Mouse (Mus musculus) forebrain, embryonic 10.5 days (tissue): ENCODE measurements around the gene H2-Eb1. TPM values are rescaled to one million over a fixed set of nuclear protein-coding genes. Genes with fewer than 3 reads are reported as not detected.

Source experiments
- DNase-seq: peaks from one replicate; pipeline ENCODE4 v3.0.0-alpha.2; 2017; ENCODE audit warnings: low spot score; ENCODE audit errors: extremely low spot score
- H3K27ac ChIP-seq: fragments of 300-500 bp; sonication (generic); 2 replicates; pipeline ENCODE4 v1.5.1; 2016; ENCODE audit warnings: mild to moderate bottlenecking
- H3K27me3 ChIP-seq: fragments of 300-500 bp; sonication (generic); 2 replicates; pipeline ENCODE4 v1.6.1; 2016; ENCODE audit warnings: mild to moderate bottlenecking; ENCODE audit not compliant: poor library complexity, severe bottlenecking
- H3K36me3 ChIP-seq: fragments of 300-500 bp; sonication (generic); replicated peaks from 2 replicates; pipeline ENCODE4 v1.6.1; 2016; ENCODE audit warnings: mild to moderate bottlenecking, moderate library complexity
- H3K4me1 ChIP-seq: fragments of 300-500 bp; sonication (generic); 2 replicates; pipeline ENCODE4 v1.6.1; 2016
- H3K4me3 ChIP-seq: fragments of 300-500 bp; sonication (generic); 2 replicates; pipeline ENCODE4 v1.5.1; 2016; ENCODE audit warnings: mild to moderate bottlenecking, moderate library complexity
- H3K9me3 ChIP-seq: fragments of 300-500 bp; sonication (generic); 2 replicates; pipeline ENCODE4 v1.6.1; 2016; ENCODE audit warnings: mild to moderate bottlenecking, moderate library complexity
- WGBS: fragments of 180-500 bp; shearing (Covaris S2); methylation state at CpG from one replicate; pipeline ENCODE4 v1.1.7; 2016; 5-methylcytosine and 5-hydroxymethylcytosine counted together
- polyA plus RNA-seq: library from polyadenylated mRNA; unstranded; fragments of >200 nt; fragmentation: Nextera tagmentation; extraction: Ambion mirVana; gene quantifications from 2 replicates; pipeline ENCODE4 v1.2.1, GENCODE M21; 2016

The H2-Eb1 gene
- polyA plus RNA-seq, 1 experiment from 2014 or later, result 1.0 TPM

GRCm38 (mm10) chr17:34295307-34295706 is 10.4 kb upstream of the H2-Eb1 start:
- H3K9me3 ChIP-seq, result no peaks in the 10 kb centered on the region
- peaks cover 10% of the 10 kb centered on the region; the same call in 1 of the 2 replicates for H3K27me3 ChIP-seq
- no peaks in the 10 kb centered on the region for H3K36me3 ChIP-seq
- no peak overlapping the region for H3K4me3 ChIP-seq
- peaks cover 8% of the 10 kb centered on the region for H3K4me1 ChIP-seq
- no peak overlapping the region for H3K27ac ChIP-seq
- no peak for DNase-seq

GRCm38 (mm10) chr17:34295891-34296794 is 9.5 kb upstream of the H2-Eb1 start:
- WGBS, result 26% methylated on average over 23 of the region's 23 CpGs
- H3K4me1 ChIP-seq, result peaks cover 8% of the 10 kb centered on the region

GRCm38 (mm10) chr17:34299356-34299755 is 6.3 kb upstream of the H2-Eb1 start:
- no peak overlapping the region for H3K27ac ChIP-seq
- H3K27me3 ChIP-seq, result peaks cover 10% of the 10 kb centered on the region; the same call in 1 of the 2 replicates
- H3K4me1 ChIP-seq, result peaks cover 4% of the 10 kb centered on the region
- no peak overlapping the region for H3K4me3 ChIP-seq
- no peak for DNase-seq
- no peaks in the 10 kb centered on the region for H3K9me3 ChIP-seq
- WGBS, result 73% methylated on average over 3 of the region's 3 CpGs
- no peaks in the 10 kb centered on the region for H3K36me3 ChIP-seq

More at GRCm38 (mm10) chr17:34295891-34296794, 9.5 kb upstream of the H2-Eb1 start:
- Histone ChIP-seq H3K27me3 (peaks cover 10% of the 10 kb centered on the region; the same call in 1 of the 2 replicates), H3K27ac (no peak overlapping the region), H3K4me3 (peak overlapping the region; percentile 46), H3K36me3 (no peaks in the 10 kb centered on the region), H3K9me3 (no peaks in the 10 kb centered on the region)
- no peak for DNase-seq

GRCm38 (mm10) chr17:34300071-34300470 is 5.6 kb upstream of the H2-Eb1 start:
- Histone ChIP-seq H3K27me3 (peaks cover 10% of the 10 kb centered on the region; the same call in 1 of the 2 replicates), H3K4me3 (no peak overlapping the region), H3K9me3 (no peaks in the 10 kb centered on the region), H3K27ac (no peak overlapping the region), H3K4me1 (peaks cover 4% of the 10 kb centered on the region), H3K36me3 (no peaks in the 10 kb centered on the region)
- 92% methylated on average over 8 of the region's 8 CpGs for WGBS
- DNase-seq, result no peak

- 84% methylated on average over 23 of the region's 23 CpGs for WGBS
- Histone ChIP-seq H3K4me3 (no peak overlapping the region), H3K9me3 (no peaks in the 10 kb centered on the region), H3K27ac (no peak overlapping the region), H3K4me1 (peaks cover 1% of the 10 kb centered on the region), H3K27me3 (peaks cover 10% of the 10 kb centered on the region; the same call in 1 of the 2 replicates), H3K36me3 (no peaks in the 10 kb centered on the region)
- DNase-seq, result no peak
Observed at GRCm38 (mm10) chr17:34300691-34301566, 4.7 kb upstream of the H2-Eb1 start.

GRCm38 (mm10) chr17:34301670-34302190 is 3.9 kb upstream of the H2-Eb1 start:
- peaks cover 5% of the 10 kb centered on the region; the same call in 1 of the 2 replicates for H3K27me3 ChIP-seq
- no peaks in the 10 kb centered on the region for H3K4me1 ChIP-seq
- no peak overlapping the region for H3K27ac ChIP-seq
- WGBS, result 85% methylated on average over 4 of the region's 4 CpGs
- DNase-seq, result no peak
- H3K4me3 ChIP-seq, result no peak overlapping the region
- H3K36me3 ChIP-seq, result no peaks in the 10 kb centered on the region
- no peaks in the 10 kb centered on the region for H3K9me3 ChIP-seq

GRCm38 (mm10) chr17:34303789-34304188 is 1.9 kb upstream of the H2-Eb1 start:
- Histone ChIP-seq H3K27me3 (peaks cover 7% of the 10 kb centered on the region), H3K4me3 (no peak overlapping the region), H3K9me3 (no peaks in the 10 kb centered on the region), H3K4me1 (no peaks in the 10 kb centered on the region), H3K36me3 (no peaks in the 10 kb centered on the region), H3K27ac (no peak overlapping the region)
- DNase-seq, result no peak
- 89% methylated on average over 2 of the region's 2 CpGs for WGBS

- Histone ChIP-seq H3K4me1 (peaks cover 7% of the 10 kb centered on the region), H3K36me3 (no peaks in the 10 kb centered on the region), H3K9me3 (no peaks in the 10 kb centered on the region), H3K4me3 (no peak overlapping the region), H3K27me3 (peaks cover 11% of the 10 kb centered on the region), H3K27ac (no peak overlapping the region)
- DNase-seq, result no peak
- 41% methylated on average over 4 of the region's 4 CpGs for WGBS
Observed at GRCm38 (mm10) chr17:34304751-34305150, 916 bp upstream of the H2-Eb1 start.

GRCm38 (mm10) chr17:34306407-34306806 is 740 bp downstream of the H2-Eb1 start:
- H3K9me3 ChIP-seq, result no peaks in the 10 kb centered on the region
- H3K4me1 ChIP-seq, result peaks cover 11% of the 10 kb centered on the region
- H3K36me3 ChIP-seq, result no peaks in the 10 kb centered on the region
- no peak overlapping the region for H3K4me3 ChIP-seq
- WGBS, result 87% methylated on average over 2 of the region's 2 CpGs
- peaks cover 11% of the 10 kb centered on the region for H3K27me3 ChIP-seq
- H3K27ac ChIP-seq, result no peak overlapping the region
- DNase-seq, result no peak

GRCm38 (mm10) chr17:34307216-34307615 is 1.5 kb downstream of the H2-Eb1 start:
- no peaks in the 10 kb centered on the region for H3K9me3 ChIP-seq

GRCm38 (mm10) chr17:34308161-34308560 is 2.5 kb downstream of the H2-Eb1 start:
- WGBS, result 80% methylated on average over 4 of the region's 4 CpGs
- H3K9me3 ChIP-seq, result no peaks in the 10 kb centered on the region

More at GRCm38 (mm10) chr17:34307216-34307615, 1.5 kb downstream of the H2-Eb1 start:
- H3K4me3 ChIP-seq, result no peak overlapping the region
- no peaks in the 10 kb centered on the region for H3K36me3 ChIP-seq
- peaks cover 11% of the 10 kb centered on the region for H3K27me3 ChIP-seq
- peaks cover 11% of the 10 kb centered on the region for H3K4me1 ChIP-seq
- DNase-seq, result no peak
- H3K27ac ChIP-seq, result no peak overlapping the region

GRCm38 (mm10) chr17:34309225-34309624 is 3.6 kb downstream of the H2-Eb1 start:
- no peak for DNase-seq
- Histone ChIP-seq H3K27ac (peak overlapping the region; percentile 82), H3K27me3 (peaks cover 11% of the 10 kb centered on the region), H3K4me3 (peak overlapping the region; percentile 68), H3K4me1 (peaks cover 11% of the 10 kb centered on the region), H3K36me3 (no peaks in the 10 kb centered on the region), H3K9me3 (no peaks in the 10 kb centered on the region)
- WGBS, result 31% methylated on average over 10 of the region's 10 CpGs

More at GRCm38 (mm10) chr17:34308161-34308560, 2.5 kb downstream of the H2-Eb1 start:
- Histone ChIP-seq H3K27ac (no peak overlapping the region), H3K27me3 (peaks cover 11% of the 10 kb centered on the region), H3K4me3 (no peak overlapping the region), H3K36me3 (no peaks in the 10 kb centered on the region), H3K4me1 (peaks cover 11% of the 10 kb centered on the region)
- DNase-seq, result no peak
